Mouse (Mus musculus): Measurements from ENCODE around the gene Gramd4. TPM values are rescaled to one million over a fixed set of nuclear protein-coding genes. Genes with fewer than 3 reads are reported as not detected.

Gene Gramd4
- polyA plus RNA-seq, 1 experiment = 20.7 TPM

DNA sequence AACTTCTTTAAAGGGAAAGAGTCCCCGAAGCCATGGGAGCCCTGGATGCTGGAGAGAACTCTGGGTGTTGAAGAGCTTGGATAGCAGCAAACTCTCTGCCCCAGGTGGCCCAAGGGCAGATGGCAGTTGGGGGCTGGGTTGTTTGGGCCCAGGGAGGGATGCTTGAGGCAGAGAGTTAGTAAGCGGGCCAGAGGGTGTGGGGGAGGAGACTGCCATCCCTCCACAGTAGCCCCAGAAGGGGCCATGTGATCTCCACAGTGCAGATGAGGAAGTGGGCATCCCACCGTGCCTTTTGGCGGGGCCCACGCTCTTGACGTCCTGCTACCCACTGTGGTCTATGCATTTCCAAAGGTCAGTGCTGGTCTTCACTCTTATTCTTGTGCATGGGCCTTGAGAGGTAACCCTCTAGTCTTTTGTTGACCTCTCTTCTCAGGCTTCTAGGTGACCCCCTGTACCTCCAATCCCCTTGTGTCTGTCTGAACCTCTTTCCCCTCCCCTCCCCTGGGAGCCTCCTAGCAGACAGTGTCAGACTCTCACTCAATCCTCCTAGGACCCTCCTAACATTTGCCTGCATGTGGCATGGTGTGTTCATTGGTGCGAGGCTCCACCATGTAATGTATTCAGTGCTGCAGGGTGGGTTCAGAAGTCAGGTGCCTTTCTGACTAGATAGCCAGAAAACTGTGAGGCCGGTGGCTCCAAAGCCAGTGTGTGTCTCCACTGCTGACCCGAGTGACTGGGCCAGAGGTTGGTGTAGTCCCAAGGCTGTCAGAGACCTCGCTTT, 11.7 kb downstream of the Gramd4 start:
- 46% methylated on average over 10 of the region's 10 CpGs for WGBS
- H3K4me3 ChIP-seq (replicated peaks; ENCODE audit: control insufficient read depth, low read depth, low read length) = no peak overlapping the region
- H3K27ac ChIP-seq (ENCODE audit: control insufficient read depth, insufficient read depth, low read depth, low read length, poor library complexity) = peak overlapping the region; percentile 71
- TF ChIP-seq POLR2A (IDR thresholded peaks at IDR 0.05; ENCODE audit: borderline replicate concordance, control insufficient read depth, low read depth, low read length) (no peak), CTCF (IDR thresholded peaks at IDR 0.05; ENCODE audit: control insufficient read depth, insufficient read depth, low read length) (peak; percentile 5; the same call in 1 of the 2 replicates)
- H3K4me1 ChIP-seq (ENCODE audit: control insufficient read depth, insufficient read depth, low read length) = peaks cover 24% of the 10 kb centered on the region

DNA sequence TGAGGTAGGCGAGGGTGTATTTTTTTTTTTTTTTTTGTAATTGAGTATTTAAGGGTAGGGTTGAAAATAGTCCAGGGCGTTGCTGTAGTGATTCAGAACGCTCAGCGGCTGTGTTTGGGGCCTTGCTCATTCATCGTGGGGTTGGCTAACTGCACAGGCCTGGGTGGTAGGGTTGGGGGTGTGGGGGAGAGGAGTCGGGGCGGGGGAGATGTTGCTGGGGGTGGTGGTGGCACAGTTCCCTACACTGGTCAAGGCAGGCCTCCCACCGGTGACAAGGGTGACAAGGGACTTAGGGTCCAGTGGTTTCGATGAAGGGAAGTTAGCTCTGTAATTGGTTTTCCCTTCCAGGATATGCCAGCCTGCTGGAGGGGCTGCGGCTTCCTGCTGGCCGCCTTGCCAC, 12.9 kb downstream of the Gramd4 start:
- peak overlapping the region; percentile 71; the same call in 1 of the 2 replicates for H3K27ac ChIP-seq (ENCODE audit: control insufficient read depth, insufficient read depth, low read depth, low read length, poor library complexity)
- no peak overlapping the region for H3K4me3 ChIP-seq (replicated peaks; ENCODE audit: control insufficient read depth, low read depth, low read length)
- no peak for TF ChIP-seq CTCF (IDR thresholded peaks at IDR 0.05; ENCODE audit: control insufficient read depth, insufficient read depth, low read length)
- TF ChIP-seq POLR2A (IDR thresholded peaks at IDR 0.05; ENCODE audit: borderline replicate concordance, control insufficient read depth, low read depth, low read length) = no peak
- H3K4me1 ChIP-seq (ENCODE audit: control insufficient read depth, insufficient read depth, low read length) = peaks cover 13% of the 10 kb centered on the region
- 8% methylated on average over 11 of the region's 11 CpGs for WGBS

DNA sequence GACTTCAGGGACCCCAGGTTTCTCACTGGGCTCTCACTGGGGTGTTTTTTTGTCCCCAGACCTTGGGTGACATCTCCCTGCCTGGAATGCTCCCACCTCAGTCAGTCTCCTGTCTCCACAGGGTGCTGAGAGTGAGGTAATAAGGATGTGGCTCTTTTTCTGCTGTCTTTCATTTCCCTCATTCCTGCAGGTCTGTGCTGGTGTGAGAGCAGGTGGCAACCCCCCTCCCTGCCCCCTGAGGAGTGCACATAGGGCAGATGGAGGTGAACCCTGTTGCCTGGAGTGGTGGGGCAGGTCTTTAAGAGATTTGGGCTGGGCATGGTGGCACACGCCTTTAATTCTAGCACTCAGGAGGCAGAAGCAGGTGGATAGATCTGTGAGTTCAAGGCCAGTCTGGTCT, 13.7 kb downstream of the Gramd4 start:
- Histone ChIP-seq H3K4me3 (replicated peaks; ENCODE audit: control insufficient read depth, low read depth, low read length) (no peak overlapping the region), H3K27ac (ENCODE audit: control insufficient read depth, insufficient read depth, low read depth, low read length, poor library complexity) (peak overlapping the region; percentile 15; the same call in 1 of the 2 replicates), H3K4me1 (ENCODE audit: control insufficient read depth, insufficient read depth, low read length) (peaks cover 12% of the 10 kb centered on the region)
- WGBS = 60% methylated on average over 1 of the region's 1 CpGs
- TF ChIP-seq CTCF (IDR thresholded peaks at IDR 0.05; ENCODE audit: control insufficient read depth, insufficient read depth, low read length) (no peak), POLR2A (IDR thresholded peaks at IDR 0.05; ENCODE audit: borderline replicate concordance, control insufficient read depth, low read depth, low read length) (no peak)

GRCm38 (mm10) chr15:86074171-86074937, 16.9 kb downstream of the Gramd4 start:
- no peak overlapping the region for H3K4me3 ChIP-seq (replicated peaks; ENCODE audit: control insufficient read depth, low read depth, low read length)
- no peak overlapping the region for H3K27ac ChIP-seq (ENCODE audit: control insufficient read depth, insufficient read depth, low read depth, low read length, poor library complexity)
- WGBS = 90% methylated on average over 16 of the region's 16 CpGs
- no peak for TF ChIP-seq POLR2A (IDR thresholded peaks at IDR 0.05; ENCODE audit: borderline replicate concordance, control insufficient read depth, low read depth, low read length)
- TF ChIP-seq CTCF (IDR thresholded peaks at IDR 0.05; ENCODE audit: control insufficient read depth, insufficient read depth, low read length) = no peak
- peaks cover 8% of the 10 kb centered on the region for H3K4me1 ChIP-seq (ENCODE audit: control insufficient read depth, insufficient read depth, low read length)

DNA sequence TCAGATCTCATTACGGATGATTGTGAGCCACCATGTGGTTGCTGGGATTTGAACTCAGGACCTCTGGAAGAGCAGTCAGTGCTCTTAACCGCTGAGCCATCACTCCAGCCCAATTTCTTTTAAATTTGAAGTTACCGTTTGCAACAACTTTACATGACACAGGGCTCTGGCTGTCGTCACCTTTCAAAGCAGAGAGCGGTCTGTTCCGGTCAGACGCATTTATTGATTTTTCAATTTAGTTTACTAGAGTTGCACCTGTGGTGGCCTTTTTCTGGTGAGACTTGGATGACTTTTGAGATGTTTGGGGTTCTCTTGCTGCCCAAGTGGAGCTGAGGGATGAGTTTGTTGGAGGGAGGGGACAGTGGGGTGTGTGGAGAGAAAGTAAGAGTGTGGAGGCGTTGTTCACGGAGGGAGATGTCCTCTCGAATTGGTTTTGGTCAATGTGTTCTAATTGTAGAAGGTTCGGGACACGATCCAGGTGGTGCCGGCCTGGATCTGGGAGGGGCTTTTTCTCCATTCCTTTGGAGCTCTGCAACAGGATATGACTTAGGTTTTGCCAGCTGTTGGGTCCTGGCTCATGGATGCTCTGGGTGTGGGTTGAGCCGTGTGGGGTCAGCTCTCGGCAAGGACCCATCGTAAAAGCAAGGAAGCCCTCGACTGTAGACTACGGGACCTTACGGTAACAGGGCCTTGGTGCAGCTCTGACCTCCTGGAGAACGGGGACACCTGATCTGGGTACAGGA, 18.0 kb downstream of the Gramd4 start:
- Histone ChIP-seq H3K4me1 (ENCODE audit: control insufficient read depth, insufficient read depth, low read length) (peaks cover 5% of the 10 kb centered on the region), H3K4me3 (replicated peaks; ENCODE audit: control insufficient read depth, low read depth, low read length) (no peak overlapping the region), H3K27ac (ENCODE audit: control insufficient read depth, insufficient read depth, low read depth, low read length, poor library complexity) (no peak overlapping the region)
- 93% methylated on average over 20 of the region's 20 CpGs for WGBS
- TF ChIP-seq CTCF (IDR thresholded peaks at IDR 0.05; ENCODE audit: control insufficient read depth, insufficient read depth, low read length) = no peak
- no peak for TF ChIP-seq POLR2A (IDR thresholded peaks at IDR 0.05; ENCODE audit: borderline replicate concordance, control insufficient read depth, low read depth, low read length)

DNA sequence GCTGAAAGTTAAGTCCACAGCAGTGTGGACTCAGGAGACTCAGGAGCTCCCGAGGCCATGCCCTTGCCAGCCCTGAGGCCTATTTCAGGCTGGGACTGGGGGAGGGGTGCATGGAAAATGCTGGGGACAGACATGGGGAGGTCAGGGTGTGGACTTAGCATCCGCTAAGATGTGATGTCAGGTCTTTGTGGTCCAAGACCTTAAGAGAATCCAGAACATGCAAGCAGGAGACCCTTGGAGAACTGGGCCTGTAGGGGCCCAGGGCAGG, 18.5 kb downstream of the Gramd4 start:
- peaks cover 4% of the 10 kb centered on the region for H3K4me1 ChIP-seq (ENCODE audit: control insufficient read depth, insufficient read depth, low read length)
- WGBS = 89% methylated on average over 2 of the region's 2 CpGs
- TF ChIP-seq POLR2A (IDR thresholded peaks at IDR 0.05; ENCODE audit: borderline replicate concordance, control insufficient read depth, low read depth, low read length) = no peak
- no peak for TF ChIP-seq CTCF (IDR thresholded peaks at IDR 0.05; ENCODE audit: control insufficient read depth, insufficient read depth, low read length)
- no peak overlapping the region for H3K4me3 ChIP-seq (replicated peaks; ENCODE audit: control insufficient read depth, low read depth, low read length)
- H3K27ac ChIP-seq (ENCODE audit: control insufficient read depth, insufficient read depth, low read depth, low read length, poor library complexity) = no peak overlapping the region

DNA sequence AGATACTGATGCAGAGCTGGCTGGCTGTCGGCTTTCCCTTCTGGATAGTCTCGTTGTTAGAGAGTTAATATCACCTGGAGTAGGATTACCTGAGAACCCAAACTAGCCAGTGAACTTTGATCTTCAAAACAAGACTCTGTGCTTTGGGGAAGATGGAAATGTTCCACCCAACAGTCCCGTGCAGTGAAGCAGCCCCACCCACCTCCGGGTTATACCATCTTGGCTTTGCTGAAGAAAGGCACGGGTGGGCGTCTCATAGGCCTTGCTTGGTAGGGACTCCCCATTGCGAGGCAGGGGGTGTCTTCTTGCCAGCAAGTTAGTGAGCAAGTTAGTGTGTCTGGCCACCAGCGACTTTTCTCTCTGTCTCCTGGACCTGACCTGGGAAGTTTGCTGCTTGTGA, 18.9 kb downstream of the Gramd4 start:
- TF ChIP-seq CTCF (IDR thresholded peaks at IDR 0.05; ENCODE audit: control insufficient read depth, insufficient read depth, low read length) (no peak), POLR2A (IDR thresholded peaks at IDR 0.05; ENCODE audit: borderline replicate concordance, control insufficient read depth, low read depth, low read length) (no peak)
- H3K4me3 ChIP-seq (replicated peaks; ENCODE audit: control insufficient read depth, low read depth, low read length) = no peak overlapping the region
- H3K27ac ChIP-seq (ENCODE audit: control insufficient read depth, insufficient read depth, low read depth, low read length, poor library complexity) = no peak overlapping the region
- peaks cover 2% of the 10 kb centered on the region; the same call in 1 of the 2 replicates for H3K4me1 ChIP-seq (ENCODE audit: control insufficient read depth, insufficient read depth, low read length)
- WGBS = 77% methylated on average over 8 of the region's 8 CpGs

- Histone ChIP-seq H3K4me1 (ENCODE audit: control insufficient read depth, insufficient read depth, low read length) (no peaks in the 10 kb centered on the region; the same call in 1 of the 2 replicates), H3K27ac (ENCODE audit: control insufficient read depth, insufficient read depth, low read depth, low read length, poor library complexity) (no peak overlapping the region), H3K4me3 (replicated peaks; ENCODE audit: control insufficient read depth, low read depth, low read length) (no peak overlapping the region)
- TF ChIP-seq POLR2A (IDR thresholded peaks at IDR 0.05; ENCODE audit: borderline replicate concordance, control insufficient read depth, low read depth, low read length) = no peak
- TF ChIP-seq CTCF (IDR thresholded peaks at IDR 0.05; ENCODE audit: control insufficient read depth, insufficient read depth, low read length) = no peak
- WGBS = 82% methylated on average over 5 of the region's 5 CpGs
These were observed 20.4 kb downstream of the Gramd4 start for GRCm38 (mm10) chr15:86077934-86078333.
